Mouse (Mus musculus) gastrocnemius, postnatal 36 days (tissue): ENCODE measurements around the gene St7l. TPM values are rescaled to one million over a fixed set of nuclear protein-coding genes. Genes with fewer than 3 reads are reported as not detected.

ENCODE experiments used
- DNase-seq, 2 experiments: peaks; one replicate each; pipeline ENCODE4 v3.0.0; 2022
- intact Hi-C: fragments of 180-260 bp; cut with DNase I; formaldehyde crosslinking; loops from one replicate; pipeline ENCODE4 v1.15.1; 2025
- total RNA-seq, 2 experiments: library from RNA; stranded (reverse); gene quantifications; 2 replicates each; pipeline ENCODE4 v1.2.3; 2021

Gene St7l
- total RNA-seq, 2 experiments from 2014 or later, result 20.2 to 21.2 TPM

DNA sequence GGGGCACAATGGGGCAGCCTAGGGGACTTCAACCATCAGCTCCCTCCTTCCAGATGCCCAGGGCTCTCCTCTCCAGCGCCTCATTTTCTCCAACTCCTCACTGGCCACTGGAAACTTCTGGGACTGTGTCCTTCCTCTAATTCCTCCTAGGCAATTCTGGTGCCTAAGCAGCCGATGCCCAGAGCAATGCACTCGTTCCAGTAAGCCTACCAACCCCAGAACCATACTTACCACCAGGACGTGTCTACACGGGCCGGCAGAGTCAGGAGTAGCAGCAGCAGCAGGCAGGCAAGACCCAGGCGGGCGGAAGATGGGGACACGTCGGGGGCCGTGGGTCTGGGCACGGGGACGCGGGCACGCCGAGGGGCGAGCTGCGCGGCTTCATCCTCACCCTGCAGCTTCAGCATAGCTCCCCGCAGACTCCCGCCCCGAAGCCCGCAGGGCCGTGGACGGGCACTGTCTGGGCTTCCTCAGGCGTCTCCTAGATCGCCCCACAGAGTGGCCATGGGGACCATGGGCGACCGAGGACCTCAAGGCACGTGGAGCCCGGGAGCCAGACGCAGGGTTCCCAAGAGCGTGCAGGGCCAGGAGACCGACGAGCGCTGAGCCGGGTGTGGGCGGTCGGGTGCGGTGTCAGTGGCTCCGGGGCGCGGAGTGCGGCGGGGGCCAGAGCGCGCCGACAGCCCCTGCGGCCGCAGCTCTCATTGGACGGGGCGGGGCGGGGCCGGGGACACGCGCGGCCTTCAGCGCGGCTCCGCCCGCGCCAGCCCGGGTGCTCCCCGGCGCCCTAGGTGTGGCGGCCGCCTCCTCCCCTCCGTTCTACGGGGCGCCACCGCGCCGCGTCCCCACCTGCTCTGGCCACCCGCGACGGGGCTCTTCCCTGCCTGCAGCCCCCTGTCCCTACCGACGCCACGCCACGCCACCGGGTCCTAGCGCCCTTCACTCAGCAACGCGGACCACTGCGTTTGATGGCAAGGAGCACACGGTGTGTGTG lies 97.6 kb downstream of the St7l start, which contains the start of gene Wnt2b:
Gene Wnt2b, minus strand, starts transcription at position 856 of the 994 bp plus-strand sequence.
- intact Hi-C loops, result no loop called here
- no peak for DNase-seq

DNA sequence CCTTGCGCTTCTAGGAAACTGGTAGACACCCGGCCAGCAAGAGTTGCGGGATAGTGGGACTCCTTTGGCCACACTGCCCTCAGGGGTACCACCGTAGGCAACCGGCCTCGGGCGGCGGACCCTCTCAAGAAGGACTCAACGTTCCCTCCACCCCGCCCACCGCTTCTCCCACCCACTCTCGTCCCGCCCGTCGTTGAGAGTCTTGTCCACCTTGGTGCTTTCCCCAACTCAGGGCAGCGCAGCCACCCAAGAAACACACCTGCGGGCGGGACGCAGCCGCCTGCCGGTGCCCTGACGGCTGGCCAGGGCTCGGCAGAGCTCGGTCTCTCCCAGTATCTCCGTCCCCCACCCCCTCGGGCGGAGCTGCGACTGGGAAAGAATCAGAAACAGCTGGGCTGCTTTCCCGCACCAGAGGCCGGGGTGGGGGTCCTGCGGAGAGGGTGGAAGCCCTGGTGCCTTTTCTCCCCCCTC lies 98.4 kb downstream of the St7l start:
- no peak for DNase-seq
- intact Hi-C loops, result no loop called here

DNA sequence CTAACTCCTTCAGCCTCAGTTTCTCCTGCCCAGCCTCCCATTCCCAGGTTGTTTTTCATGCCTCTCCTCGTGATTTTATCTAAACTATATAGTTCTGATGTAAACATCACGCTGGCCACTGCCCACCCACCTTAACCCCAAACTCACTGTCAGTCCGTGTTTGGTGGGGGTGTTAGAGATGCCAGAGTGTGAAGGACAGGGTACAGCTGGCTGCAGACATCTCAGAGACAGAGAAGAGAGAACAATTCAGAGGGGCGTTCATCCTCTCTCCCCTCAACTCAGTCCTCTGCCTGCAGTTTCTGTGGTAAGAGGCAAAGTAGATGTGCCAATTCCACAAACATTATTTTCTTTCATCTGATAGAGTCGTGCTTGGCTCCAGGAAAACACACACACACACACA lies 99.1 kb downstream of the St7l start:
- no peak for DNase-seq
- intact Hi-C loops, result no loop called here

DNA sequence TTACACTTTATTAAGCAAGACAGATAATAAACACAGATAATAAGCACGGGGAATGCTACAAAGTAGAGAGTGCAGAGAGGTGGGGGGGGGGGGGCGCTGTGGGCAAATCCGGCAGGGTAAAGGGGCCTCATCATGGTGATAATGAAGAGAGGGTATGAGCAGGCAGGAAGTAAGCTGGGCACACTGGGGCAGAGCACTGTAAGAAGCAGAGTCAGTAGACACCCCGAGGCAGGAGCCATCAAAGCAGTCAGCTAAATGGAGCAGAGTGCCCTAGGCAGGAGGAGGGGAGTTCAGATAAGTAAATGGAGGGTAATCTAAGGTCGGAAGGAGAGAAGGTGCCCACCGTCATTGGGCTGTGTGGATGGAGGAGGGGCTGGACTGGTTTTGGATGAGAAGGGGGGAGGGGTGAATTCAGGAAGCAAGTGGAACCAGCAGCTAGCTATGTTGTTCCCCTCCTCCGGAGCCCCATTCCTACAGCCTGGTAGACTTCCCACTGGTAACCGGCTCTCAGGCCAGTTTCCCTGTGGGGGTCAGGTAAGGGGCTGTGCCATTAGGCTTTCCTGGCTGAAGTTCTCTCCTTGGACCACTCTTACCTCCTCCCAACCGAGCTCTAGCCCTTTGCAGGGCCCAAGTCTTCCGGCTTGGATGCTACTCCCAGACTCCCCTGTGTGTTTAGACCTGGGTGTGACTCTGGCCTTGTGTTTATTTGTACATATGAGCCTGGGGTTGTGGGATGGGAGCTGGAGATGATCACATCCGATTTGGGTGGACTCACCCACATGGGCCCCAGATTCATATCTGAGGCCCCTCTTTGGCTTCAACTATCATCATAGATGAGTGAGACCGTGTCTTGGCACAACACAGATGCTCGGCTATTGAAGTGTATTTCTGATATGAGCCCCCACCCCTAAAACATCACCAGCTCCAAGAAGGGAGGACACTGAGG lies 99.8 kb downstream of the St7l start:
- intact Hi-C loops, result no loop called here
- no peak for DNase-seq

DNA sequence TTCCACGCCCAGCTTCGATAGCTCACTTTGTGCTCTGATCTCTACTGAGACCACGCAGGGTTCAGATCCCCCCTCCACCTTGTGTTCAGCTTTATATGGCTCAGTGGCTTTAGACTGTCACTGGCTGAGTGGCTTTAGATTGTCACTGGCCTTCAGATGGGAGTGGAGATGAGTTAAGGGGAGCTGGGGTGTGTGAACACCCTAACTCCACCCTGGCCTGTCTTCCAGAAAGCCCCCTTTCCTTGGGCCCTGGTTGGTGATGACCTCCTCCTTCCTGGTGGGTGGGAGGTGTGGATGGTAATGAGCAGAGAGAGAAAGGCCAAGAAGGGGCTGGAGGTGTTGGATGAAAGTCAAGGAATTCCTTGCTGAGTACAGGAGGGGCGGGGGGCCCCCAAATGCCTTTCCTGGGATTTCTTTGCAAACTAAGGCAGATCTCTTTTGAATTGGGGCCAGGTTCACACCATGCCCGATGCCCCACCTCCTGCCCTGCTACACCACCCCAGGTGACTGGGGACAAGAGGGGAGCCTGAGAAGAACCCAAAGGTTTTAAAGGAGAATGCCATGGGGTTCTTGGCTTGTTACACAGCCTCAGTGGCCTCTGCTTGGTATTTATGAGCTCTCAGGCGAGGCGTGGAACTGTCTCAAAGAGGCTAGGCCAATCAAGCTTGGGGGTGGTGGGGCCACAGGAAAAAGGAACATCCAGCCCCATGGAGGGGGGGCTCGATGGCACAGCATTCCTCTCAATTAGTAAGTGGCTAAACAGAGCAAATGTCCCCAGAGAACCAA lies 101.5 kb downstream of the St7l start:
- DNase-seq, result no peak
- intact Hi-C loops, result loop anchor here (5.0 kb wide), 3 partner anchors 78 to 253 kb away; no protein-coding TSS in a partner anchor

DNA sequence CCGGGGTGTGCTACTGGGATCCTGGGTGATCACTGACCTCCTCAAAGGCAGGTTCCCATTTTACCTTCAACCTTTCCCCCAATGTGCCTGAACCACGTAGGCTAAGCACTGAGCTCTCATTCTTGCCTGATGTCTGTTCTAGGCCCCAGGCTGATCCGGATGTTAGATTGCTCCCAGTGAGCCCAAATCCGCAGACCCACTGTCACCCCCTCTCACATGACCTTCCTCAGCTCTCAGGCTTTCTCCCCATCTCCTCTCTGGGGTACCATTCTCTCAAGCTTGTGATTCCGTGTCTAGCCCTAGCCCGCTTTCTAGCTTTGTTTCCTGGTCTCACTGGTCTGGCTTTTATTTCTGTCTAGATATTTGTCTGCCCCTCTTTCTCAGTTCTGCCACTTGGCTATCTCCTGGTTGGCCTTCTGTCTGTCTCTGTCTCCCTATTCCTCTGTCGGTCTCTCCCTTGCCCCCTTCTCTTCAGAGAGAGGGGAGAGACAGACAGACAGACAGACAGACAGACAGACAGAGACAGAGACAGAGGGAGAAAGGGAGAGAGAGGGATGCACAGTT lies 102.3 kb downstream of the St7l start:
- DNase-seq, result no peak
- intact Hi-C loops, result loop anchor here (5.0 kb wide), 3 partner anchors 79 to 254 kb away; no protein-coding TSS in a partner anchor

DNA sequence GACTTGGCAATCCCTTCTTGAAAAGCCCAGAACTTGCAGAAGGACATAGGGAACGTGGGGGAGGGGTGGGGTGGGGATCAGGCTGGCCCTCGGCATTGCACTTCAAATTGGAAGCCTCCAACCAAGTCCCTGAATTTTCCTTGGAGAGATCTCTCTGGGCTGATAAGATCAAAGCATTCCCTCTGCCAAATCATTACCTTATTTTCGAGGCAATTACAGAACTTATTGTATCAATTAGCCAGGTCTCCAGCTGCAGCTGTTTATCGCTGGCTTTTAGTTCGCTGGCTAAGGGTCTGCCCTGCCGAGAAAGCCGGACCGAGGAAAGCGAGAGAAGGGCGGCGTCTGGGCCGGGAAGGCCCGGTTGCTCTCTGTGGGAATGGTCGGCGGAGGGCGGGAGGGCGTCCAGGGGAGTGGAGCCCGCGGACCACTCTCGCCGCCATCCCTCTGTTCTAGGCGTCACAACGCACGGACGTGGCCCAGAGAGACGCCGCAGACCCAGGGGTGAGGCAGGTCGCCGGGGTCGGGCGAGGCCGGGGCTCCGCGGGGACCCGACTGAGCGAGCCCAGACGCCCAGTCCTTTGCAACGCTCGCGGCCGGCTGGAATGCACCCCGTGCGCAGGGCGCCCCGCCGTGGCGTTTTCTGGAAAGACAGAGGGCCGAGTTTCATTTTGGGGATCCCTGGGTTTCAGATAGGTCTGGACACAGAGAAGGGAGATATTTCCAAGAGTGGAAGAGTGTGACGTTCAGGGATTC lies 103.9 kb downstream of the St7l start:
- peak; percentile 89 to 96 for DNase-seq
- intact Hi-C loops, result loop anchor here (5.0 kb wide), 3 partner anchors 80 to 255 kb away; no protein-coding TSS in a partner anchor

Other genes with a start within 250 kb of the St7l start
- 10 to 100 TPM; 20.3 to 27.5 TPM for gene Slc16a1, start 225.3 kb upstream of the St7l start, total RNA-seq
- 10 to 100 TPM; 30.5 to 40.0 TPM for gene Ppm1j, start 82.9 kb upstream of the St7l start, total RNA-seq
- 1 to 10 TPM; 3.9 to 4.4 TPM for gene Fam19a3, start 82.2 kb upstream of the St7l start, total RNA-seq
- 10 to 100 TPM; 31.8 to 39.4 TPM for gene Rhoc, start 75.6 kb upstream of the St7l start, total RNA-seq
- gene Mov10, start 45.4 kb upstream of the St7l start, total RNA-seq, result 1 to 10 TPM; 1.3 to 1.7 TPM
- 10 to 100 TPM; 20.3 to 21.7 TPM for gene Capza1, start 500 bp downstream of the St7l start, total RNA-seq
- gene Wnt2b, start 97.9 kb downstream of the St7l start, total RNA-seq, result under 1 TPM; 0.20 TPM
- 1 to 10 TPM; 4.1 to 4.4 TPM for gene Cttnbp2nl, start 189.1 kb downstream of the St7l start, total RNA-seq
- not detected for gene 4930564D02Rik, start 202.8 kb downstream of the St7l start, total RNA-seq